Mouse (Mus musculus) NIH3T3 (cell line): ENCODE results near the gene Tbc1d30.

ENCODE experiments used
- DNase-seq: peaks from one replicate; pipeline ENCODE4 v3.0.0-alpha.2; 2012; ENCODE audit warnings: low read depth

Tbc1d30 gene

GRCm38 (mm10) chr10:121263520-121264203, 87.4 kb downstream of the Tbc1d30 start:
- no peak for DNase-seq

GRCm38 (mm10) chr10:121262206-121262605, 88.9 kb downstream of the Tbc1d30 start:
- no peak for DNase-seq

GRCm38 (mm10) chr10:121261036-121261592, 90.0 kb downstream of the Tbc1d30 start:
- no peak for DNase-seq

- peak; percentile 88 for DNase-seq
These were observed 94.8 kb downstream of the Tbc1d30 start for GRCm38 (mm10) chr10:121256115-121256825.

- DNase-seq = no peak
These were observed 95.6 kb downstream of the Tbc1d30 start for GRCm38 (mm10) chr10:121255465-121255864.

GRCm38 (mm10) chr10:121254343-121254742, 96.7 kb downstream of the Tbc1d30 start:
- no peak for DNase-seq

- no peak for DNase-seq
These were observed 98.3 kb downstream of the Tbc1d30 start for GRCm38 (mm10) chr10:121252781-121253180.

GRCm38 (mm10) chr10:121251191-121251590, 99.9 kb downstream of the Tbc1d30 start:
- DNase-seq = no peak

GRCm38 (mm10) chr10:121249820-121250219, 101.3 kb downstream of the Tbc1d30 start:
- DNase-seq = no peak

GRCm38 (mm10) chr10:121247545-121247944, 103.5 kb downstream of the Tbc1d30 start:
- no peak for DNase-seq

- DNase-seq = no peak
These were observed 104.1 kb downstream of the Tbc1d30 start for GRCm38 (mm10) chr10:121246971-121247370.

GRCm38 (mm10) chr10:121243373-121244207, 107.5 kb downstream of the Tbc1d30 start:
- DNase-seq = no peak

GRCm38 (mm10) chr10:121242596-121242995, 108.5 kb downstream of the Tbc1d30 start:
- no peak for DNase-seq

GRCm38 (mm10) chr10:121239065-121239464, 112.0 kb downstream of the Tbc1d30 start:
- no peak for DNase-seq

- no peak for DNase-seq
These were observed 112.5 kb downstream of the Tbc1d30 start for GRCm38 (mm10) chr10:121238551-121238950.

GRCm38 (mm10) chr10:121237377-121237776, 113.7 kb downstream of the Tbc1d30 start:
- no peak for DNase-seq

GRCm38 (mm10) chr10:121235167-121235824, 115.8 kb downstream of the Tbc1d30 start:
- no peak for DNase-seq

GRCm38 (mm10) chr10:121234476-121234875, 116.6 kb downstream of the Tbc1d30 start:
- no peak for DNase-seq

GRCm38 (mm10) chr10:121228422-121228953, 122.6 kb downstream of the Tbc1d30 start:
- no peak for DNase-seq

- DNase-seq = no peak
These were observed 123.1 kb downstream of the Tbc1d30 start for GRCm38 (mm10) chr10:121227988-121228409.

GRCm38 (mm10) chr10:121227403-121227802, 123.7 kb downstream of the Tbc1d30 start:
- DNase-seq = no peak
